Mouse (Mus musculus) myocyte (in vitro differentiated cells): ENCODE measurements around the gene Hus1b. TPM values are rescaled to one million over a fixed set of nuclear protein-coding genes. Genes with fewer than 3 reads are reported as not detected.

ENCODE experiments used
- H3K27me3 ChIP-seq: one replicate; pipeline ENCODE4 v1.6.1; 2011; ENCODE audit not compliant: control insufficient read depth, insufficient read depth, insufficient read length
- H3K36me3 ChIP-seq: one replicate; pipeline ENCODE4 v1.6.1; 2011; ENCODE audit not compliant: control insufficient read depth, insufficient read depth
- H3K4me2 ChIP-seq: one replicate; pipeline ENCODE4 v1.6.1; 2011; ENCODE audit warnings: low read depth, control low read depth
- H3K4me3 ChIP-seq: one replicate; pipeline ENCODE4 v1.5.1; 2011; ENCODE audit warnings: mild to moderate bottlenecking, control low read depth, moderate library complexity
- H3K79me2 ChIP-seq: one replicate; pipeline ENCODE4 v1.6.1; 2011; ENCODE audit not compliant: control insufficient read depth, insufficient read depth
- H3ac ChIP-seq: one replicate; pipeline ENCODE4 v1.6.1; 2011; ENCODE audit not compliant: control insufficient read depth, insufficient read length
- CEBPB ChIP-seq: IDR thresholded peaks from 2 replicates; pipeline ENCODE4 v1.6.1; 2011; ENCODE audit warnings: mild to moderate bottlenecking, moderate library complexity; ENCODE audit not compliant: poor library complexity, insufficient read depth, severe bottlenecking
- E2F4 ChIP-seq: IDR thresholded peaks from one replicate; pipeline ENCODE4 v1.6.1; 2011; ENCODE audit warnings: mild to moderate bottlenecking, control low read depth, moderate library complexity; ENCODE audit not compliant: insufficient read depth
- MAX ChIP-seq: IDR thresholded peaks from one replicate; pipeline ENCODE4 v1.6.1; 2011; ENCODE audit warnings: low read depth, mild to moderate bottlenecking, control low read depth
- MYOD1 ChIP-seq, 3 experiments: IDR thresholded peaks; one replicate each; pipeline ENCODE4 v1.6.1; 2011; ENCODE audit warnings: control low read depth in 2 of 3, low read depth in 2 of 3, mild to moderate bottlenecking in 2 of 3, moderate library complexity in 1 of 3; ENCODE audit not compliant: insufficient read length in 2 of 3, control insufficient read depth in 1 of 3
- MYOG ChIP-seq, 3 experiments: IDR thresholded peaks; one replicate each; pipeline ENCODE4 v1.6.1; 2011; ENCODE audit warnings: control low read depth in 2 of 3, low read depth in 2 of 3, mild to moderate bottlenecking in 2 of 3; ENCODE audit not compliant: insufficient read length in 2 of 3, control insufficient read depth in 1 of 3, insufficient read depth in 1 of 3
- POLR2A ChIP-seq: IDR thresholded peaks from one replicate; pipeline ENCODE4 v1.6.1; 2011; ENCODE audit warnings: low read depth, mild to moderate bottlenecking, control low read depth, moderate library complexity; ENCODE audit not compliant: insufficient read length
- POLR2AphosphoS2 ChIP-seq: IDR thresholded peaks from one replicate; pipeline ENCODE4 v1.6.1; 2011; ENCODE audit warnings: low read depth, control low read depth; ENCODE audit not compliant: insufficient read length
- REST ChIP-seq: IDR thresholded peaks from one replicate; pipeline ENCODE4 v1.6.1; 2011; ENCODE audit warnings: mild to moderate bottlenecking, control low read depth, moderate library complexity; ENCODE audit not compliant: insufficient read depth, insufficient read length
- SRF ChIP-seq: IDR thresholded peaks from one replicate; pipeline ENCODE4 v1.6.1; 2011; ENCODE audit warnings: low read depth; ENCODE audit not compliant: control insufficient read depth, insufficient read length
- TCF12 ChIP-seq: IDR thresholded peaks from one replicate; pipeline ENCODE4 v1.6.1; 2011; ENCODE audit warnings: mild to moderate bottlenecking, control low read depth; ENCODE audit not compliant: poor library complexity, insufficient read depth, severe bottlenecking
- TCF3 ChIP-seq: IDR thresholded peaks from one replicate; pipeline ENCODE4 v1.6.1; 2011; ENCODE audit warnings: low read depth, control low read depth; ENCODE audit not compliant: insufficient read length
- USF1 ChIP-seq: IDR thresholded peaks from one replicate; pipeline ENCODE4 v1.6.1; 2011; ENCODE audit warnings: low read depth, mild to moderate bottlenecking, control low read depth, moderate library complexity
- polyA plus RNA-seq: library from polyadenylated mRNA; unstranded; fragments of >200 nt; fragmentation: generic; extraction: Trizol; gene quantifications from one replicate; pipeline ENCODE4 v1.2.1, GENCODE M21; 2012; ENCODE audit warnings: missing spikeins

Hus1b gene
- polyA plus RNA-seq, 1 experiment, result not detected

DNA sequence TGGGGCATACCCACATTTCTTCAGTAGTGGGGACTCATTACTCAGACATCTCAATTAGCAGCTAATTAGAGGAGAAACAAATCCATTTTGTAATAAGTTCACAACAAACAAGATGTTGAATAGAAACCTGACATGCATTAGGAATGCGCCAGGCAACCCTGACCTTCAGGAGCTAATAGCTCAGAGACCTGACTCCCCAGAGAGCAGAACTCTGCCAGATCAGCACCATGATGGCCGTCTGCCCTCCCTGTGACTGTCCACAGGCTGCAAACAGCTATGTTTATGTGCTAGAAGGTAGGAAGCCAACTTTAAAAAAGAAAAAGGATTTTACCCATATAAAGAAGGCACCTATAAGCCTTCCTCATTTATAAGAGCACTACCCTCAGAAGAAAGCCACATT, 45.3 kb downstream of the Hus1b start:
- H3K27me3 ChIP-seq, result no peaks in the 10 kb centered on the region
- TF ChIP-seq TCF12 (no peak), TCF3 (no peak), MYOG (IDR thresholded peaks at IDR 0.05; ENCODE audit: control insufficient read depth in 1 of 3, insufficient read depth in 1 of 3, insufficient read length in 2 of 3, low read depth in 2 of 3) (no peak), CEBPB (no peak), REST (no peak), E2F4 (no peak), POLR2AphosphoS2 (no peak), MAX (no peak), SRF (no peak), USF1 (no peak), MYOD1 (IDR thresholded peaks at IDR 0.05; ENCODE audit: control insufficient read depth in 1 of 3, insufficient read length in 2 of 3, low read depth in 2 of 3) (no peak), POLR2A (no peak)
- no peak overlapping the region for H3K4me2 ChIP-seq
- H3K79me2 ChIP-seq, result no peaks in the 10 kb centered on the region
- peaks cover 12% of the 10 kb centered on the region for H3K36me3 ChIP-seq
- H3ac ChIP-seq, result no peak overlapping the region
- no peak overlapping the region for H3K4me3 ChIP-seq

DNA sequence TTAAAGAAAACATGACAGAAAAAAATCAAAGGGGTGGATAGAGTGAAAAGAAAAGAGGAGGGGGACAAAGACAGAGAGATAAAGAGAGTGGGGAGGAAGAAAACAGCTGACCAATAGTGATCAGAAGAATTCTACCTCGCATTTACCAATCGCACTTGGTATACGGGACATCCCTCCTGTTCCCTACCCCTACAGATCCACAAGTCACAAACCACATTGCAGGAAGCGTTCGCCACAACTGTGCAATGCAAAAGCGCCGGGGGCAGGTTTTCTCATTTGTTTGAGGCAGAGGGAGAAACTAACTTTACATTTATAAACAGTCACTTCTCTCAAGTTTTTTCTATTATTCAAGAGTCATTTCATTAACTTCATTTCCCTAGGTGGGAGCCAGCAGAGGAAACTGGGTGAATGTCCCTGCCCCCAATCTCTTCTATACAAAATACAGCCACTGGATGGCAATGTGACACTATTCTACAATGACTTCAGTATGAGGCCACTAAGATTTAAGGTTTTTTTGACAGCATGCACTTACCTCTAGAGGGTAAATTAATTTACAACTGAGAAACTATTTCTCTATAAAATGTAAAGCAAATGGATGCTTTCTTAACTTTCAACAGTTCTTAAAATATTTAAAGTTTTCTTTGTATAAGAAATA, 46.0 kb downstream of the Hus1b start:
- TF ChIP-seq USF1 (no peak), E2F4 (no peak), POLR2A (no peak), POLR2AphosphoS2 (no peak), REST (no peak), MYOD1 (IDR thresholded peaks at IDR 0.05; ENCODE audit: control insufficient read depth in 1 of 3, insufficient read length in 2 of 3, low read depth in 2 of 3) (no peak), CEBPB (no peak), TCF12 (no peak), TCF3 (no peak), MAX (no peak), MYOG (IDR thresholded peaks at IDR 0.05; ENCODE audit: control insufficient read depth in 1 of 3, insufficient read depth in 1 of 3, insufficient read length in 2 of 3, low read depth in 2 of 3) (no peak), SRF (no peak)
- peaks cover 12% of the 10 kb centered on the region for H3K36me3 ChIP-seq
- no peaks in the 10 kb centered on the region for H3K79me2 ChIP-seq
- H3ac ChIP-seq, result no peak overlapping the region
- no peaks in the 10 kb centered on the region for H3K27me3 ChIP-seq
- H3K4me2 ChIP-seq, result no peak overlapping the region
- no peak overlapping the region for H3K4me3 ChIP-seq

Other genes starting within 250 kb of the Hus1b start
- 0.01 TPM for gene Irf4, start 198.5 kb downstream of the Hus1b start, polyA plus RNA-seq
- gene Exoc2, start 26.3 kb upstream of the Hus1b start, polyA plus RNA-seq, result 12.6 TPM
- gene Gm5447, start 26.4 kb upstream of the Hus1b start, polyA plus RNA-seq, result not detected